Mouse (Mus musculus) neural tube, embryonic 14.5 days (tissue): Measurements from ENCODE around the gene Ergic1. TPM values are rescaled to one million over a fixed set of nuclear protein-coding genes. Genes with fewer than 3 reads are reported as not detected.

ENCODE experiments used
- ATAC-seq: fragments of 200-750 bp; cut with Nextera tagmentation; 2 replicates; pipeline ENCODE4 v1.8.0; 2017; ENCODE audit warnings: low read depth, mild to moderate bottlenecking, moderate TSS enrichment, moderate library complexity
- H3K27ac ChIP-seq: fragments of 300-500 bp; sonication (generic); 2 replicates; pipeline ENCODE4 v1.5.1; 2014; ENCODE audit warnings: low read depth, mild to moderate bottlenecking, control low read depth, low read length, moderate library complexity, mixed read lengths
- H3K27me3 ChIP-seq: fragments of 300-500 bp; sonication (generic); 2 replicates; pipeline ENCODE4 v1.6.1; 2014; ENCODE audit warnings: low read length; ENCODE audit not compliant: control insufficient read depth, insufficient read depth
- H3K36me3 ChIP-seq: fragments of 300-500 bp; sonication (generic); 2 replicates; pipeline ENCODE4 v1.6.1; 2014; ENCODE audit warnings: low read length, mixed read lengths; ENCODE audit not compliant: control insufficient read depth, insufficient read depth
- H3K4me1 ChIP-seq: fragments of 300-500 bp; sonication (generic); 2 replicates; pipeline ENCODE4 v1.6.1; 2014; ENCODE audit warnings: low read length; ENCODE audit not compliant: control insufficient read depth, insufficient read depth
- H3K4me2 ChIP-seq: fragments of 300-500 bp; sonication (generic); 2 replicates; pipeline ENCODE4 v1.6.1; 2014; ENCODE audit warnings: mild to moderate bottlenecking, low read depth, low read length, control low read depth
- H3K4me3 ChIP-seq: fragments of 300-500 bp; sonication (generic); 2 replicates; pipeline ENCODE4 v1.5.1; 2014; ENCODE audit warnings: low read depth, low read length, control low read depth, mixed read lengths
- H3K9ac ChIP-seq: fragments of 300-500 bp; sonication (generic); replicated peaks from 2 replicates; pipeline ENCODE4 v1.6.1; 2014; ENCODE audit warnings: low read depth, mild to moderate bottlenecking, control low read depth, low read length, mixed read lengths
- H3K9me3 ChIP-seq: fragments of 300-500 bp; sonication (generic); 2 replicates; pipeline ENCODE4 v1.6.1; 2016; ENCODE audit warnings: low read length; ENCODE audit not compliant: control insufficient read depth
- WGBS: fragments of 180-500 bp; shearing (Covaris S2); extraction: QIAGEN DNeasy Blood & Tissue Kit; methylation state at CpG from one replicate; pipeline ENCODE4 v1.1.7; 2014; 5-methylcytosine and 5-hydroxymethylcytosine counted together
- polyA plus RNA-seq: library from polyadenylated mRNA; unstranded; fragments of >200 nt; fragmentation: Nextera tagmentation; extraction: Ambion mirVana; gene quantifications from 2 replicates; pipeline ENCODE4 v1.2.1, GENCODE M21; 2014

The Ergic1 gene
- polyA plus RNA-seq, 1 experiment from 2014 or later: 105 TPM

- H3K9ac ChIP-seq: no peak overlapping the region
- H3K36me3 ChIP-seq: peaks cover 49% of the 10 kb centered on the region
- no peaks in the 10 kb centered on the region for H3K27me3 ChIP-seq
- 32% methylated on average over 9 of the region's 9 CpGs for WGBS
- H3K9me3 ChIP-seq: no peaks in the 10 kb centered on the region
- no peak overlapping the region for H3K4me2 ChIP-seq
- 0 out of 2 replicates have a peak, but pooled peaks cover 3% of the 10 kb centered on the region for H3K4me1 ChIP-seq
- ATAC-seq: no peak
- no peak overlapping the region for H3K4me3 ChIP-seq
- H3K27ac ChIP-seq: no peak overlapping the region
Measured at GRCm38 (mm10) chr17:26644509-26645410, 83.5 kb downstream of the Ergic1 start.

DNA sequence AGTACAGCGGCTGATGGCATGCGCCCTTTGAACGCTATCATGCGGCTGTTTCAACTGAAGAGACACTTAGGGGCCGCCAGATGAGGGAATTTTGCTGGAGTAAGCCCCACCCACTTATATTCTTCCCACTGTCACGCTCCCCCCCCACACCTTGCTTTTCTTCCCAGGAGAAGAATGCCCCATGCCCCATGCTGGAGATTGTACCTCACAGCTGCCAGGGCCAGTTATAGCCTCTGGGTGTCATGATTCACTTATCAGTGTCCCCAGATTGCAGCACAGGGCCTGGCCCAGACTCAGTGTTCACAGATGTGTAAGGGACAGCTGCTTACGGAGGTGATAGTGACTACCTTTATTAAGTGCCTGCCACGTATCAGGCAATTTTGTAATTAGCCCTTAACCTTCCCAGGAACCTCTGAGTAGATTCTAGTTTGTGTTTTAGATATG is 84.1 kb downstream of the Ergic1 start:
- ATAC-seq: no peak
- Histone ChIP-seq H3K9ac (no peak overlapping the region), H3K4me1 (0 out of 2 replicates have a peak, but pooled peaks cover 3% of the 10 kb centered on the region), H3K36me3 (peaks cover 47% of the 10 kb centered on the region), H3K4me2 (no peak overlapping the region), H3K4me3 (no peak overlapping the region), H3K27ac (no peak overlapping the region), H3K27me3 (no peaks in the 10 kb centered on the region), H3K9me3 (no peaks in the 10 kb centered on the region)
- 84% methylated on average over 8 of the region's 8 CpGs for WGBS

GRCm38 (mm10) chr17:26647283-26647682 is 86.0 kb downstream of the Ergic1 start:
- WGBS: 81% methylated on average over 13 of the region's 13 CpGs
- Histone ChIP-seq H3K27me3 (no peaks in the 10 kb centered on the region), H3K9me3 (no peaks in the 10 kb centered on the region), H3K9ac (no peak overlapping the region), H3K4me2 (no peak overlapping the region), H3K27ac (no peak overlapping the region), H3K4me3 (no peak overlapping the region), H3K4me1 (0 out of 2 replicates have a peak, but pooled peaks cover 3% of the 10 kb centered on the region), H3K36me3 (peaks cover 32% of the 10 kb centered on the region)
- no peak for ATAC-seq

- H3K36me3 ChIP-seq: peaks cover 13% of the 10 kb centered on the region; the same call in 1 of the 2 replicates
- no peaks in the 10 kb centered on the region for H3K27me3 ChIP-seq
- H3K9ac ChIP-seq: no peak overlapping the region
- H3K4me2 ChIP-seq: no peak overlapping the region
- ATAC-seq: no peak
- H3K27ac ChIP-seq: no peak overlapping the region
- no peaks in the 10 kb centered on the region for H3K9me3 ChIP-seq
- 88% methylated on average over 4 of the region's 4 CpGs for WGBS
- no peaks in the 10 kb centered on the region for H3K4me1 ChIP-seq
- no peak overlapping the region for H3K4me3 ChIP-seq
Measured at GRCm38 (mm10) chr17:26649565-26649964, 88.3 kb downstream of the Ergic1 start.

DNA sequence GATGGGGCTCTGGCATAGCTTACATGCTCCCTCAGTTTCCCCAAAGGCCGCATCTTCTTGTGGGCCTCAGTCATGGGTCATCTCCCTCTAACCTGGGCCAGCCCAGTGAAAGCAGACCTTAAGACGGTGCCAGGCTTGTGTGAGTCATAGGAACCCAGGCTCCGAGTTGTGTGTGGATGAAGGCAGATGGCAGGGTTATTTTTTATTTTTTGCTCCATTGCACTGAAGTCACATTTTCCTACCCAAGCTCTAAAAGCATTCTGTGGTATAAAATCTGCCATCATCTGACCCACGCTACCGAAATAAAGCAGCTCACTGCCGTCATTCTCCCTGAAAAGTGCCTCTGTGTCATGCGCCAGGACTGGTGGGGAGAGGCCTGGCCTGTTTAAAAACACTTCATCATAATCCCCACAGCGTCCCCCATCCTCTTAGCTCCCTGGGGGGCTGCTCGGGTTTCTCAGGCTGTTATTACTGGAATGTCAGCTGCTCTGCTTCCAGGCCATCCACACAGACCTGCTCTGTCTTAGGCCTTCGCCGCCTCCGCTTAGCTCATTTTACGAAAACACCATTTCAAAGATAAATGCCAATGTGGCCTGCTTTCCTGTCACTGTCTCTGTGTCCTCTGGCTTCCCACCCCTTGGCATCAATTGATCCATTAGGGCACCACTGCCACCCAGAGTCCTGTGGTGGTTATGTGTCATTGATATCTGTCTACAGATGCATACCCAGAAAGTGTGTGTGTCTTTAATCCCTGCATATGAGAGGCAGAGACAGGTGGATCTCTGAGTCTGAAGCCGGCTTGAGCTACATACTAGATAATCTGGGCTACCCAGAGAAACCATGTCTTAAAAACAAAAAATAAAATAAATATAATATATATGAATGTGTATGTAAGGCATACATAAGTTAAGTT is 89.4 kb downstream of the Ergic1 start:
- H3K36me3 ChIP-seq: peaks cover 17% of the 10 kb centered on the region
- ATAC-seq: no peak
- no peak overlapping the region for H3K4me3 ChIP-seq
- no peaks in the 10 kb centered on the region for H3K4me1 ChIP-seq
- no peak overlapping the region for H3K4me2 ChIP-seq
- 79% methylated on average over 14 of the region's 14 CpGs for WGBS
- H3K27me3 ChIP-seq: no peaks in the 10 kb centered on the region
- no peak overlapping the region for H3K27ac ChIP-seq
- H3K9me3 ChIP-seq: no peaks in the 10 kb centered on the region
- H3K9ac ChIP-seq: no peak overlapping the region

DNA sequence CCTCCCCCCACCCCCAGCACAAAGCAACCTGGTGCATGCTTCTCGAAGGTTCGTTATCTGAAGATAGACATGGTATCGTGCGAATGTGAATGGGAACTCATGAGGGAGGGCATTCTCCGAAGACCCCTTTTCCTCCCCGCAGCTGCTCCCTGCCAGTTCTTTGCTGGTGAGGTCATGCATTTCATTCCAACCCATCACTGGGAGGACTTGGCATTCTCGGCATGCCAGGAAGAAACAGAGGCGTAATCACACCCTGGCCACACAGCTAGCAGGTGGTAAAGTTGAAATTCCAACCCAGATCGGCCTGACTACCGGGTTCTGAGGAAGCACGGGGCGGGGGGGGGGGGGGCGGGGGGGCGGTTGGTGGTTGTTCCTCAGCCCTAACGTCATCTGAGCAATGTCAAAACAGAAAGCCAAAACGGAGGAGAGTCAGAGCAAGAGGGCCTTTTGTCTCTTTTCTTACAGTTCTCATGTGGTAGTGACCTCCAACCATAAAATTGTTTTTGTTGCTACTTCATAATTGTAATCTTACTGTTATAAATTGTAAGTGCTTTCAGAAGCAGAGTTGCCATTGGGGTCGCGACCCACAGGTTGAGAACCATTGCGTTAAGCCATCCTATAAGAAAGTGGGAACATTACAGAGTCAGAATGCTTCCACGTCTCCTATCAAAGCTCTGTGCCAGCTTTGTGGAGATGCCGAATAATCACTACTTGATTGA is 97.7 kb downstream of the Ergic1 start:
- 40% methylated on average over 21 of the region's 21 CpGs for WGBS
- Histone ChIP-seq H3K9me3 (no peaks in the 10 kb centered on the region), H3K36me3 (peaks cover 6% of the 10 kb centered on the region), H3K4me2 (no peak overlapping the region), H3K4me1 (peaks cover 8% of the 10 kb centered on the region), H3K27ac (no peak overlapping the region), H3K4me3 (no peak overlapping the region), H3K27me3 (no peaks in the 10 kb centered on the region), H3K9ac (no peak overlapping the region)
- ATAC-seq: no peak

GRCm38 (mm10) chr17:26659573-26659915 is 98.3 kb downstream of the Ergic1 start:
- Histone ChIP-seq H3K9me3 (no peaks in the 10 kb centered on the region), H3K4me2 (no peak overlapping the region), H3K4me1 (peaks cover 9% of the 10 kb centered on the region), H3K36me3 (peaks cover 6% of the 10 kb centered on the region), H3K4me3 (no peak overlapping the region), H3K27ac (no peak overlapping the region), H3K9ac (no peak overlapping the region), H3K27me3 (no peaks in the 10 kb centered on the region)
- 45% methylated on average over 3 of the region's 3 CpGs for WGBS
- no peak for ATAC-seq

- peaks cover 9% of the 10 kb centered on the region for H3K4me1 ChIP-seq
- no peak overlapping the region for H3K27ac ChIP-seq
- H3K9ac ChIP-seq: no peak overlapping the region; the same call in 1 of the 2 replicates
- peaks cover 1% of the 10 kb centered on the region for H3K36me3 ChIP-seq
- H3K4me2 ChIP-seq: peak overlapping the region; percentile 26; the same call in 1 of the 2 replicates
- H3K27me3 ChIP-seq: no peaks in the 10 kb centered on the region
- ATAC-seq: peak; percentile 52; the same call in 1 of the 2 replicates
- 23% methylated on average over 21 of the region's 21 CpGs for WGBS
- H3K9me3 ChIP-seq: no peaks in the 10 kb centered on the region
- no peak overlapping the region for H3K4me3 ChIP-seq
Measured at GRCm38 (mm10) chr17:26660192-26660912, 99.1 kb downstream of the Ergic1 start.
